Mouse (Mus musculus) frontal cortex, postnatal 25 days (tissue): ENCODE data around the gene Gpc6.

Experiments
- DNase-seq, 2 experiments: peaks; one replicate each; pipeline ENCODE4 v3.0.0; 2022; ENCODE audit warnings: low spot score in 2 of 2

The Gpc6 gene

DNA sequence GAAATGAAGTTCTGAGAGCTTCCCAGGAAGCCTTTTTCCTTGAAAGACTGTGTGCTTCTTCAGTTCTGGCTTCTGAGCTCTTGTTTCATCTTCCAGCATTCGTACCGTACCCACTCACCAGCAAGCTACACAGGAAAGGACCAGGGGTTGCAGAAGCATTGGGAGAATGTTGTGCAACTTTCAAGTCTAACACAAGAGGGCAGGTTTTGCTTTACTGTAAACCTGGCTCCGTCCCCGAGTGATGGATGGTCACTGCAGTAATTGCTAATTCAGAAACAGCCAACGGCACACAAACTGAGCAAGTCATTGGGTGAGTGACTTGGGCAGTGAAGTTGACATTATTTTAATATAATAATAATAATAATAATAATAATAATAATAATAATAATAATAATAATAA is 1080.6 kb downstream of the Gpc6 start:
- peak in 1 of 2 experiments; percentile 31 for DNase-seq

GRCm38 (mm10) chr14:118009541-118009940 is 1084.4 kb downstream of the Gpc6 start:
- no peak for DNase-seq

DNA sequence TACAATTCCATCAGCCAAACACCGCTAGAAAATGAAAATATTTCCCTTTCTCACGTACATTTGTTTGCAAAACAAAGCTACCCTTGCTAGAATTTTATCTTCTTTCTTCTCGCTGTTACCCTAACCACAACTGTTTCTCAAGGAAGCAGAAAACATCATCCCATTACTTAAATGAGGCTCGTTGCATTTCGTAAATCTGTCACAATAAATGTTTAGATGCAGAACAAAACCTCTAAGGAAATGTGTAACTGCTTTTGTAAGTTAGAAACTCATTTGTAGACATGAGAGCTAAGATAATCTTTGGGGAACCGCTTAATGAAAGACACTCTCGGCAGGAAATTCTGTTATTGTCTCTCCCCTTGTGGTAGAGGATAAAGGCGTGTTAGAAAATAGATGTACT is 1088.1 kb downstream of the Gpc6 start:
- DNase-seq = no peak

DNA sequence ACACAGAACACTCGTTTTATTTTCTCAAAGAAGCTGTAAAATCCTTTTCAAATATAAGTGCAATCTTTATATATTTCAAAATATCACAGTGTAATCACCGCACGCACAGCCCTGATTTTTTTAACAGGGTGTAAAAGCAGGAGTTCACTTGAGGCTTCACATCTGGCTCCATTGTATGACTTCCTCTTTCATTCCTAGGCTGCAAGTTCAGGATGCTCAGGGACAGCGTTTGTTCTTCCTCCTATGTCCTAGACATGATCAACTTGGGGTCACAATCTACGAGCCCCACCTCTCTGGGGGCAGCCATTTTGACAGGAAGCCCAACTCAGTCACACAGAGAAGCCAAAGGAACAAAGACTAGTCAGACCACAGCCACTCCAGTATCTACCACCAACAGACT is 1094.2 kb downstream of the Gpc6 start:
- no peak for DNase-seq

GRCm38 (mm10) chr14:118021867-118022543 is 1096.9 kb downstream of the Gpc6 start:
- DNase-seq = no peak
